Mouse (Mus musculus) left cerebral cortex, postnatal 10 days (tissue): Measurements from ENCODE around the gene Zfp507. TPM values are rescaled to one million over a fixed set of nuclear protein-coding genes. Genes with fewer than 3 reads are reported as not detected.
A peak's percentile ranks its signal among the peaks of the same experiment; 100 is the strongest.

Source experiments
- DNase-seq, 2 experiments: peaks; one replicate each; pipeline ENCODE4 v3.0.0; 2021 to 2022; ENCODE audit warnings: low spot score in 2 of 2, mixed read lengths in 1 of 2; ENCODE audit errors: extremely low spot score in 1 of 2
- intact Hi-C: fragments of 180-260 bp; cut with DNase I; formaldehyde crosslinking; loops from one replicate; pipeline ENCODE4 v1.15.1; 2025
- total RNA-seq, 2 experiments: library from RNA; stranded (reverse); gene quantifications; 2 replicates each; pipeline ENCODE4 v1.2.3; 2021

The Zfp507 gene
- total RNA-seq, 2 experiments from 2014 or later: 29.3 to 32.4 TPM

DNA sequence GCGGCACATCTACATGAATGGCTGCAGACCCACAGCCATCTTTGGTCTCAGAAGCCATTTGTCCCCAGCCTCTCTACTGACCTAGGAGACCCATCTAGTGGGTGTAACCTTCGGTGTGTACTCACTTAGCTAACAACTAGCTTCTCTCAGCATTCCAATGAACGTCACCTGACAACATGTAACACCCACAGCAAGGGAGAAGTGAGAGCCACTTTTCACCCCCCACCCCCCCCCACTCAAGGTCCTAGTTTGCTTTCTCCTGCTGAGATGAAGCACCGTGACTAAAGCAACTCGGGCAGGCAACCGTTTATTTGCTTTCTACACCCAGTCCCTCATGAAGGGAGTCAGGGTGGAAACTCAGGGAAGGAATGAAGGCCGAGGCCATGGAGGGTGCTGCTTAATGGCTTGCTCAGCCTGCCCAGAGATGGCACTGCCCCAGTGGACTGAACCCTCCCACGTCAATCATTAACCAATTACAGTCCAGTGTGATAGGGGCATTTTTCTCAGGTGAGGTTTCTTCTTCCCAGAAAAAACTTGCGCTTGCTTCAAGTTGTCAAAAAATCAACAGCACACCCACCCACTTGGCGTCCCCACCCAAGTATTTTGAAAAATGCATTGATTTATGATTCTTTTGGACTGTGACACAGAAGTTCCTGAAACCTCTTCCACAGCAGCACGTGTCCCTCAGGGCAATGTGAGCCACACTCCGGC, 56.0 kb downstream of the Zfp507 start:
- DNase-seq: no peak
- intact Hi-C loops: no loop called here

GRCm38 (mm10) chr7:35745281-35745702, 57.5 kb downstream of the Zfp507 start:
- intact Hi-C loops: no loop called here
- DNase-seq: no peak

GRCm38 (mm10) chr7:35744771-35745170, 58.0 kb downstream of the Zfp507 start:
- intact Hi-C loops: no loop called here
- peak in 1 of 2 experiments; percentile 56 for DNase-seq

- intact Hi-C loops: no loop called here
- DNase-seq: no peak
These were observed 60.5 kb downstream of the Zfp507 start for GRCm38 (mm10) chr7:35742310-35742709.

DNA sequence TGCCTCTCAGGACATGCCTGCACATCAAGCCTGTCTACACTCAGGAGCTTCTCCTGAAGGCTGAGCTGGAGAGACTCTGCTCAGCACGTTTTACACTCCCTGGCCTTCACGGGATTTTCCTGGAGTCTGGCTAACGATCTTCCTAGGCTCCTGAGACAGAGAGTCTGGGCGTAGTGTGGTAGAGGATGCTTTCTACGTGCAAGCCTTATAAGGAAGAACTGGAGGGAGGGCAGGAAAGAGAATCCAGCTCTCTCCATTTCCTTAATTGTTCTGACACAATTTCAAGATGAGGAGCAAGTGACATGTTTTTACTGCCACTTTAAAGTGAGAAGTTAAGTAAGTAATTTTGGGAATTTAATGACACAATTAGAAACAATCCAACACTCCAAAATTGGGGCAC, 60.9 kb downstream of the Zfp507 start:
- no peak for DNase-seq
- intact Hi-C loops: no loop called here

DNA sequence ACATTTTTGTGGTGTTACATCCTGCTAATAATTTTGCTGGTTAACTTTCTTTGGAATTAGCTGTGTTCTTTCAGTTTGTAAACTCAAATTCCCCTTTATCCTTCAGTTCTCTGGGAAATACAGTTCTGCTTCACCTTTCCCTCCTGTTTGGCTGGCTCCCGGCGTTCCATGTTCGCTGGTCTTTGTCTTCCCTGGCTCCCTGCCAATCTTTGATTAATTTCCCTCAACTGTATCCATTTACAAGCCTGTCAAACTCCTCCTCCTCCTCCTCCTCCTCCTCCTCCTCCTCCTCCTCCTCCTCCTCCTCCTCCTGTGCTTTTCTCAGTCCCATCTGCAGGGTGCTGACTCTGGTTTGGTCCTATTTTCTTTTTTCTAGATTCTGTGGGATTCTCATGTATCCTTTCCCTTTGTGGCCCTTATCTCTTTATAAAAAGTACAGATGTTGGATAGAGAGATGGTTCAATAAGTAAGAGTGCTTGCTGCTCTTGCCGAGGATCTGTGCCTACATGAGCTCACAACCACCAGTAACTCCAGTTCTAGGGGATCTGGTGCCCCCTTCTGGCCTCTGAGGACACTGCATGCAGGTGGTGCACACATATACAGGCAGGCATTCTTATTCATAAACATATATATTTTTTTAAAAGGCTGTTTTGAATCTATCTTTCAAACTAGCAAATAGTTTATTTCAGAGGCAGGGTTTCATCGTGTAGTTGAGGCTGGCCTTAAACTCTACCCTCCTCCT, 62.1 kb downstream of the Zfp507 start:
- intact Hi-C loops: no loop called here
- peak in 1 of 2 experiments; percentile 55 for DNase-seq

- DNase-seq: no peak
- intact Hi-C loops: no loop called here
These were observed 63.9 kb downstream of the Zfp507 start for GRCm38 (mm10) chr7:35738871-35739270.

GRCm38 (mm10) chr7:35733313-35734050, 69.3 kb downstream of the Zfp507 start:
- no peak for DNase-seq
- intact Hi-C loops: no loop called here

DNA sequence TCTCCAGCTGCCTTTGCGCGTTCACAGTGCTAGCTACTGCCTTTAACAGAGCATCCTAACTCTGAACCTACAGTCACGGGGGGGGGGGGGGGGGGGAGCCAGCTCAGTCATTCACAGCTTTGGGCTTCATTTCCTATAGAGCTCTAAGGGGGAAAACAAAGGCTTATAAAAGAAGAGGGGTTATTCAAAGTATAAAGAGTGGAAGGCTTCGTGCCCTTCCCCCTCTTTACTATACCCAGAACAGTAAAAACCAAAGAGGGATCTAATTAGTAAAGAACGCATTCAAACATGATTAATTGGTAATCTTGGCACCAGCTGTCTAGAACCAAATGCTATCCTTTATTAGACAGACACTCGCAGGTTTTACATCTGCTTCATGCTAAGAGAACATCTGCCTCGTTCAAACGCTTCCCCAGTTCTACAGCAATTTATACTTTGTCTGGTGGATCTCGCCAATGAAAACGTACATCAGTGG, 70.2 kb downstream of the Zfp507 start:
- DNase-seq: no peak
- intact Hi-C loops: no loop called here

DNA sequence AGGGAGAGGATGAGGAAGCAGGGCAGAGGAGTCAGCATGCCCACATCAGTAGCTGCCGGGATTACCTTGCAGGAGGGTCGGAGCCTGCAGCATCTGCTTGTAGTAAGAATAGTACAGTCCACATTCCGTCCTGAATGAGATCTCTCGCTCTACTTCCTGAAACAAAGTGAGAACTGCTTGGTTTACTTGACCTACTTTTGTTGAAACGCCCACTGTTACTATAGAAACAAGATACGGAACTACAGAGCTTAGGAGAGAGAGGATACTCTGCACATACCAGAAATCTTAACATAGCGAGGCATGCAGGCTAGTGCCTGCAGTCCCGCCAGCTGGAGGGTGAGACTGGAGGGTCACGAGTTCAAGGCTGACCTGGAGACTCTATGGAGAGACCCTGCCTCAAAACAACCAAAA, 73.2 kb downstream of the Zfp507 start:
- intact Hi-C loops: no loop called here
- DNase-seq: peak; percentile 49 to 58

DNA sequence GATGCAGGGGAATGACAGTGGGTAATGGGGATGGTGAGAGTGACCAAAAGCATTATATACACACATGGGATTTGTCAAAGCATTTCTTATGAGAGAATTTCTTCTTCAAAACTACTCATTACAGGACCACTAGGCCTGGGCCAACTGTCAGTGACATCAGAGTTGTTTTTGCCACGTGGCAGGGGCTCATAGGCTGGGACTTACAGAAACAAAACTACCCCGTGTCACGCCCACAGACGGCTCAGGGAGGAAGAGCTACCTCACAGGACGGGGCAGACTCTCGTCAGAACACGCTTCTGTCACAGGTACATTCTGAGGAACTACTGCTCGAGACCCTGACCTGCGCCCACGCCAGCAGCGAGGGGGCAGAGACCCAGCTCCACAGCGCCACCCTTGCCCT, 74.4 kb downstream of the Zfp507 start:
- intact Hi-C loops: no loop called here

GRCm38 (mm10) chr7:35723035-35723434, 79.8 kb downstream of the Zfp507 start:
- intact Hi-C loops: no loop called here
- no peak for DNase-seq

More for the DNA sequence above, 74.4 kb downstream of the Zfp507 start:
- DNase-seq: no peak

Other genes with a start within 250 kb of the Zfp507 start
- 10 to 100 TPM; 66.7 to 81.4 TPM for gene Nudt19, start 246.7 kb downstream of the Zfp507 start, total RNA-seq
- 1 to 10 TPM; 1.7 to 3.2 TPM for gene Rgs9bp, start 217.4 kb downstream of the Zfp507 start, total RNA-seq
- gene Ankrd27, start 216.8 kb downstream of the Zfp507 start, total RNA-seq: 10 to 100 TPM; 42.8 to 50.3 TPM
- 10 to 100 TPM; 91.7 to 94.7 TPM for gene Pdcd5, start 155.5 kb downstream of the Zfp507 start, total RNA-seq
- gene Dpy19l3, start 48.5 kb downstream of the Zfp507 start, total RNA-seq: 10 to 100 TPM; 61.9 to 63.1 TPM